Mouse (Mus musculus) heart, embryonic 15.5 days (tissue): Measurements from ENCODE around the gene B3galt4. TPM values are rescaled to one million over a fixed set of nuclear protein-coding genes. Genes with fewer than 3 reads are reported as not detected.

Experiments used
- ATAC-seq: fragments of 200-750 bp; cut with Nextera tagmentation; replicated peaks from 2 replicates; pipeline ENCODE4 v1.8.0; 2017; ENCODE audit warnings: low read depth, moderate TSS enrichment; ENCODE audit not compliant: insufficient number of reproducible peaks, insufficient read depth, low FRiP score
- H3K27ac ChIP-seq: fragments of 300-500 bp; sonication (generic); 2 replicates; pipeline ENCODE4 v1.5.1; 2015; ENCODE audit warnings: mild to moderate bottlenecking, inconsistent platforms
- H3K27me3 ChIP-seq: fragments of 300-500 bp; sonication (generic); 2 replicates; pipeline ENCODE4 v1.6.1; 2015; ENCODE audit warnings: inconsistent platforms
- H3K36me3 ChIP-seq: fragments of 300-500 bp; sonication (generic); 2 replicates; pipeline ENCODE4 v1.6.1; 2015; ENCODE audit warnings: mild to moderate bottlenecking, inconsistent platforms
- H3K4me1 ChIP-seq: fragments of 300-500 bp; sonication (generic); replicated peaks from 2 replicates; pipeline ENCODE4 v1.6.1; 2015; ENCODE audit warnings: inconsistent platforms
- H3K4me2 ChIP-seq: fragments of 300-500 bp; sonication (generic); 2 replicates; pipeline ENCODE4 v1.6.1; 2015; ENCODE audit warnings: inconsistent platforms, mild to moderate bottlenecking, moderate library complexity
- H3K4me3 ChIP-seq: fragments of 300-500 bp; sonication (generic); 2 replicates; pipeline ENCODE4 v1.5.1; 2015; ENCODE audit warnings: mild to moderate bottlenecking, inconsistent platforms
- H3K9ac ChIP-seq: fragments of 300-500 bp; sonication (generic); 2 replicates; pipeline ENCODE4 v1.6.1; 2015; ENCODE audit warnings: mild to moderate bottlenecking, inconsistent platforms
- H3K9me3 ChIP-seq: fragments of 300-500 bp; sonication (generic); replicated peaks from 2 replicates; pipeline ENCODE4 v1.6.1; 2016; ENCODE audit warnings: inconsistent platforms
- WGBS: fragments of 180-500 bp; shearing (Covaris S2); methylation state at CpG from one replicate; pipeline ENCODE4 v1.1.7; 2015; ENCODE audit warnings: mixed read lengths; 5-methylcytosine and 5-hydroxymethylcytosine counted together
- polyA plus RNA-seq: library from polyadenylated mRNA; unstranded; fragments of >200 nt; fragmentation: Nextera tagmentation; extraction: Ambion mirVana; gene quantifications from 2 replicates; pipeline ENCODE4 v1.2.1, GENCODE M21; 2015

Gene B3galt4
- polyA plus RNA-seq, 1 experiment from 2014 or later = 5.1 TPM

GRCm38 (mm10) chr17:33929371-33930279, 21.7 kb downstream of the B3galt4 start, which contains the start of gene Rgl2:
TSS of gene Rgl2 (plus strand) at chr17:33929543.
- under 1% methylated on average over 73 of the region's 80 CpGs for WGBS
- H3K4me3 ChIP-seq = peak within 1 kb of the TSS; percentile 77
- peak within 1 kb of the TSS; percentile 87 for H3K9ac ChIP-seq
- H3K27me3 ChIP-seq = no peaks in the 10 kb centered on the region
- H3K4me1 ChIP-seq = peaks cover 26% of the 10 kb centered on the region
- H3K4me2 ChIP-seq = peak within 1 kb of the TSS; percentile 87
- peak; percentile 85 for ATAC-seq
- no peaks in the 10 kb centered on the region for H3K9me3 ChIP-seq
- H3K27ac ChIP-seq = peak within 1 kb of the TSS; percentile 99
- peaks cover 28% of the 10 kb centered on the region for H3K36me3 ChIP-seq

DNA sequence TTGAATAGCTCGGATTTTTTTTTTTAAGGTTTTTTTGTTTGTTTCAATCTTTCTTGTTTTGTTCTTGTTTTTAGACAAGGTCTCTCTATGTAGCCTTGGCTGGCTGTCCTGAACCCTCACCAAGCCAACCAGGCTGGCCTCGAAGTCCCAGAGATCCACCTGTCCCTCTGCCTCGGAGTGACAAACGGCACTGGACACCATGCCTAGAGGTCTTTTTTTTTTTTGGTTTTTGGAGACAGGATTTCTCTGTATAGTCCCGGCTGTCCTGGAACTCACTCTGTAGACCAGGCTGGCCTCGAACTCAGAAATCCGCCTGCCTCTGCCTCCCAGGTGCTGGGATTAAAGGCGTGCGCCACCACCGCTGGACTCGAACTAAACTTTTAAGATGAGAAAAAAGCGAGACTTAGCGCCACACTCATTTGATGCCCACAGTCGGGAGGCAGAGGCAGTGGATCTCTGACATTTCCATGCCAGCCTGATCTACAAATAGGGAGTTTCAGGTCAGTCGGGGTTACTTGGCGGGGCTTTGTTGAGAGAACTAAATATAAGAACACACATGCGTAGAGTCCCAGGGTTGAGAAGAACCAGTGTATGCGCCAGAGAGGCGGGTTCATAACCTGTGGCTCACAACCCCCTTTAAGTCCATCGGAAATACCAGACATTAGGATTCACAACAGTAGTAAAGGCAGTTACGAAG, 22.9 kb downstream of the B3galt4 start:
- peak overlapping the region; percentile 87 for H3K4me2 ChIP-seq
- peak overlapping the region; percentile 99; the same call in 1 of the 2 replicates for H3K27ac ChIP-seq
- H3K9ac ChIP-seq = peak overlapping the region; percentile 87
- H3K27me3 ChIP-seq = no peaks in the 10 kb centered on the region
- WGBS = 51% methylated on average over 21 of the region's 21 CpGs
- peaks cover 26% of the 10 kb centered on the region for H3K4me1 ChIP-seq
- peak overlapping the region; percentile 77 for H3K4me3 ChIP-seq
- peaks cover 19% of the 10 kb centered on the region for H3K36me3 ChIP-seq
- H3K9me3 ChIP-seq = no peaks in the 10 kb centered on the region
- no peak for ATAC-seq

DNA sequence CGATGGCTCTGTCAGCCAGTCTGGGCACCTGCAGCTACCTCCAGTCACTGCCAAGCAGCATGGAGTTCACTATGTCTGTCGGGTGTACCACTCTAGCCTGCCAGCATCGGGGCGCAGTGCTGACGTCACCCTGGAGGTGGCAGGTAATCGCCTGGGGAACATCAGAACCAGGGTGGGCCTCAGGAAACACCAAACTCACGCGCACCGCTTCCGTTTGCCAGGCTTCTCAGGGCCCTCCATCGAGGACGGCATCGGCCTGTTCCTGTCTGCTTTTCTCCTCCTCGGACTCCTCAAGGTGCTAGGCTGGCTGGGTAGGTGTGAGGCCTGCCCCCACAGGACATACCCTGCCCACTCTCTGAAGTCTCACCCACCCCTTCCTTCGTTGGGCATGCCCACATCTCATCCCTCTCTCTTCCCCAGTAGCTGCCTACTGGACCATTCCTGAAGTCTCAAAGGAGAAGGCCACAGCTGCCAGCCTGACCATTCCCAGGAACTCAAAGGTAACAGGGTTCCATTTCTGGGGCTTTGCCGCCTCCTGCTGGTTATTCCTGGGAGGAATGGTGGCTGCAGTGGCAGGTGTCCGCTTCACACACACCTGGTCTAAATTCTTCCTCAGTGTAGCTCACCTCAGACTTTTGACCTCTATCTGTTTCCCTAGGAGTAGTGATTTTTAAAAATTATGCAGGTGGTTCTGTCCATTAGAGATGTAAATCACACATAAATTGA, 24.9 kb downstream of the B3galt4 start:
- Histone ChIP-seq H3K4me3 (no peak overlapping the region), H3K27ac (no peak overlapping the region), H3K4me2 (no peak overlapping the region), H3K36me3 (peaks cover 5% of the 10 kb centered on the region; the same call in 1 of the 2 replicates), H3K9me3 (no peaks in the 10 kb centered on the region), H3K9ac (no peak overlapping the region), H3K4me1 (peaks cover 26% of the 10 kb centered on the region), H3K27me3 (no peaks in the 10 kb centered on the region)
- no peak for ATAC-seq
- 74% methylated on average over 17 of the region's 17 CpGs for WGBS

- H3K4me1 ChIP-seq = peaks cover 22% of the 10 kb centered on the region
- no peak for ATAC-seq
- WGBS = 82% methylated on average over 21 of the region's 21 CpGs
- H3K4me2 ChIP-seq = no peak overlapping the region
- no peak overlapping the region for H3K9ac ChIP-seq
- H3K4me3 ChIP-seq = no peak overlapping the region
- H3K36me3 ChIP-seq = peaks cover 5% of the 10 kb centered on the region; the same call in 1 of the 2 replicates
- no peaks in the 10 kb centered on the region for H3K27me3 ChIP-seq
- H3K27ac ChIP-seq = no peak overlapping the region
- no peaks in the 10 kb centered on the region for H3K9me3 ChIP-seq
These were observed 25.7 kb downstream of the B3galt4 start for GRCm38 (mm10) chr17:33925406-33926116.

DNA sequence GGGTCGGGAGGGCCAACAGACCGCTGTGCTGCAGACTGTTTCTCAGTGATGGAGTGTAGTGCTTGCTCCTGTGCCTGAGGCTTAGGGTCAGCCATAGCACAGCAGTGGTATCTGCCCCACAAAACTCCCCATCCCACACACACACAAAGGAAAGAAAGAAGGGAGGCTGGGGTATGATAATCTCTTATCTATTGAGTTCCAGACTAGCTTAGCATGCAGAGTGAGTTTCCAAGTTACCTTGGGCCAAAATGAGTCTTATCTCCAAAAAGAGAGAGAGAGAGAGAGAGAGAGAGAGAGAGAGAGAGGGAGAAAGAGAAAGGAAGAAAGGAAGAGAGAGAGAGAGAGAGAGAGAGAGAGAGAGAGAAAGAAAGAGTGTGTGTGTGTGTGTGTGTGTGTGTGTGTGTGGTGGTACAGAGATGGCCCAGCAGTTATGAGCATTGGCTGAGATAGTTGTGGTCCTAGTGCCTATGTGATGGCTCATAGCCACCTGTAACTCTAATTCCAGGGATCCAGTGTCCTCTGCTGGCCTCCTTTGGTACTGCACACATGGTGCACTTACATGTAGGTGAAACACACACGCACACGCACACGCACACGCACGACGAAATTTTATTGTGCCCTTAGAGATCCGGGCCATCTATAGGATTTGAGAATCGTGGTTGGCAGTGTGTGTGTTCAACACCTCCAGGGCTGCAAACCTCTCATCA, 26.6 kb downstream of the B3galt4 start:
- peaks cover 5% of the 10 kb centered on the region; the same call in 1 of the 2 replicates for H3K36me3 ChIP-seq
- H3K27me3 ChIP-seq = no peaks in the 10 kb centered on the region
- WGBS = 77% methylated on average over 10 of the region's 10 CpGs
- no peak overlapping the region for H3K27ac ChIP-seq
- H3K9me3 ChIP-seq = no peaks in the 10 kb centered on the region
- H3K4me2 ChIP-seq = no peak overlapping the region
- no peak for ATAC-seq
- H3K4me3 ChIP-seq = no peak overlapping the region
- H3K4me1 ChIP-seq = peaks cover 25% of the 10 kb centered on the region
- no peak overlapping the region for H3K9ac ChIP-seq

DNA sequence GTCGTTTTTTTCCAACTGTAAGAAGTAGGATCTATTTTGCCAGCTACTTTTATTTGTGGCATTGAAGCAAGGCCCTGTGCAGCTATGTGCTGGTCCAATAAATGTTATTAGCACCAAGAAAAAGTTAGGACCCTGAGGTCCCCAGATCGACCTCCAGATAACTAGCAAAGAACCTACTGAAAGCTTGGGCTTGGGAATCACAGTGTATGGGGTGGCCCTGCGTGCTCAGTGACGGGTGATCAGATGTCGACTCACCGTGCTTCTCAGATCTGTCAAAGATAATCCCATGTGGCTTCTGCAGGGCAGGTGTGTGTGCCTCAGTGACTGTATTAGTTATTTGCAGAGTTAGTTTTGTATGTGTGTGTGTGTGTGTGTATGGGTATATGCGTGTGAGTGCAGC, 29.9 kb downstream of the B3galt4 start:
- H3K27ac ChIP-seq = no peak overlapping the region
- H3K9ac ChIP-seq = no peak overlapping the region
- H3K4me3 ChIP-seq = peak overlapping the region; percentile 72; the same call in 1 of the 2 replicates
- H3K27me3 ChIP-seq = no peaks in the 10 kb centered on the region
- WGBS = 80% methylated on average over 7 of the region's 7 CpGs
- peaks cover 3% of the 10 kb centered on the region; the same call in 1 of the 2 replicates for H3K36me3 ChIP-seq
- no peaks in the 10 kb centered on the region for H3K9me3 ChIP-seq
- ATAC-seq = no peak
- peaks cover 32% of the 10 kb centered on the region for H3K4me1 ChIP-seq
- H3K4me2 ChIP-seq = peak overlapping the region; percentile 98

DNA sequence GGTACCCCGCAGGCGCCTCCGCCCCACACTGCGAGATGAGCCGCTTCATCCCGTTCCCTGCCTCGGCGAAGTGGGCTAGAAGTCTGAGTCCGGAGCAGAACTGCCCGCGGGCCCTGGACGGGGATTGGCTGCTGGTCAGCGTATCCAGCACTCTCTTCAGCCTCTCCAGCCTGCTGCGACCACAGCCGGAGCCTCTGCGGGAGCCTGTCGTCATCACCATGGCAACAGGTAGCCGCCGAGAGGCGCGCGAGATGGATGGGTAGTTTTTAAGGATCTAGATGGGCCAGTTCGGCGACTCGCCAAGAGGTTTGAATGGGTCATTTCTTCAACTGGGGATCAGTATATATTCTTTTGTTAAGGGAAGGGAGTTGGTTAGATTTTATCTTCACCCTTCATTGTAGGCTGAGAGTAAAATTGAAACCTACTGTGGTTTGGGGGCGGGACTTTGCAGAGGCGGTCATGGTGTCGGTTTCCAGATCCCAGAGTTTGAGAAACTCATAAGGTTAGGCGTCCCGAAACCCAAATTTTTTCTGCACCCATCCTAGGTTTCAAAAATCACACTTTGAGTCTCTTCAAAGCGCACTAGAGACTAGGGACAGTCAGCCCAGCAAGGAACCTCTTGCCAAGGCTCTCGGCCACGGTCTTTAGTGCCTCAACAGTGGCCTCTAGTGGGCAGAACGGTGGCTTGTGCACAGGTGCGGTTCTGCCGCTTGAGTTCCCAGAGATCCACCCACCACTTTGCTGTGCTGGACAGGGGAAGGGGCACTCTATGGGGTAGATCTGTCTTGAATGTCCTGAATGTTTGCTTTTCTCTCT, 30.8 kb downstream of the B3galt4 start:
- Histone ChIP-seq H3K4me1 (peaks cover 33% of the 10 kb centered on the region), H3K4me3 (peak overlapping the region; percentile 72), H3K9me3 (no peaks in the 10 kb centered on the region), H3K4me2 (peak overlapping the region; percentile 98), H3K36me3 (no peaks in the 10 kb centered on the region), H3K27me3 (no peaks in the 10 kb centered on the region), H3K27ac (peak overlapping the region; percentile 86), H3K9ac (peak overlapping the region; percentile 82)
- WGBS = under 1% methylated on average over 36 of the region's 36 CpGs
- ATAC-seq = no peak; the same call in 1 of the 2 replicates

- Histone ChIP-seq H3K9me3 (no peaks in the 10 kb centered on the region), H3K9ac (peak overlapping the region; percentile 82), H3K27me3 (no peaks in the 10 kb centered on the region), H3K4me3 (peak overlapping the region; percentile 72), H3K4me1 (peaks cover 40% of the 10 kb centered on the region), H3K27ac (peak overlapping the region; percentile 86), H3K4me2 (peak overlapping the region; percentile 98), H3K36me3 (peaks cover 5% of the 10 kb centered on the region; the same call in 1 of the 2 replicates)
- ATAC-seq = peak; percentile 37
- WGBS = under 1% methylated on average over 52 of the region's 52 CpGs
These were observed 31.7 kb downstream of the B3galt4 start for GRCm38 (mm10) chr17:33919351-33920281.
